Mouse (Mus musculus) C2C12 (cell line): ENCODE data around the gene Vmn1r59. TPM values are rescaled to one million over a fixed set of nuclear protein-coding genes. Genes with fewer than 3 reads are reported as not detected.
"Not testable (repeated sequence)": the region's sequence is repeated elsewhere in the genome, so short reads cannot be mapped to it uniquely, and the experiment has no call there.

ENCODE experiments used
- H3K27me3 ChIP-seq: one replicate; pipeline ENCODE4 v1.6.1; 2011; ENCODE audit not compliant: control insufficient read depth, insufficient read depth, insufficient read length
- H3K36me3 ChIP-seq: one replicate; pipeline ENCODE4 v1.6.1; 2011; ENCODE audit not compliant: control insufficient read depth, insufficient read depth
- H3K4me3 ChIP-seq: one replicate; pipeline ENCODE4 v1.5.1; 2011; ENCODE audit warnings: mild to moderate bottlenecking, control low read depth; ENCODE audit not compliant: poor library complexity, insufficient read depth, severe bottlenecking
- H3K79me2 ChIP-seq: one replicate; pipeline ENCODE4 v1.6.1; 2011; ENCODE audit not compliant: control insufficient read depth, insufficient read depth
- H3K79me3 ChIP-seq: one replicate; pipeline ENCODE4 v1.6.1; 2011; ENCODE audit warnings: low read depth, control low read depth
- H3ac ChIP-seq: one replicate; pipeline ENCODE3; 2011; ENCODE audit warnings: low read depth; ENCODE audit not compliant: control insufficient read depth, insufficient read length
- CEBPB ChIP-seq: IDR thresholded peaks from one replicate; pipeline ENCODE4 v1.6.1; 2011; ENCODE audit warnings: low read depth, mild to moderate bottlenecking, control low read depth, moderate library complexity
- CTCF ChIP-seq: IDR thresholded peaks from one replicate; pipeline ENCODE4 v1.5.1; 2011; ENCODE audit not compliant: control insufficient read depth, insufficient read depth, insufficient read length
- FOSL1 ChIP-seq: IDR thresholded peaks from one replicate; pipeline ENCODE4 v1.8.0; 2011; ENCODE audit warnings: mild to moderate bottlenecking, low read length; ENCODE audit not compliant: poor library complexity, insufficient read depth, severe bottlenecking
- MAX ChIP-seq: IDR thresholded peaks from one replicate; pipeline ENCODE4 v1.6.1; 2011; ENCODE audit warnings: mild to moderate bottlenecking, control low read depth
- MYOD1 ChIP-seq: IDR thresholded peaks from one replicate; pipeline ENCODE4 v1.6.1; 2011; ENCODE audit warnings: low read depth; ENCODE audit not compliant: control insufficient read depth, insufficient read length
- MYOG ChIP-seq: IDR thresholded peaks from one replicate; pipeline ENCODE4 v1.6.1; 2011; ENCODE audit not compliant: control insufficient read depth, insufficient read length; ENCODE audit errors: extremely low read depth
- long read RNA-seq, 2 experiments: library from polyadenylated mRNA; unstranded; transcript quantifications; one replicate each; pipeline ENCODE4 v2.0.0; 2019 to 2020
- polyA plus RNA-seq: library from polyadenylated mRNA; unstranded; fragments of >200 nt; fragmentation: generic; extraction: Trizol; gene quantifications from one replicate; pipeline ENCODE4 v1.2.1, GENCODE M21; 2012; ENCODE audit warnings: missing spikeins

Gene Vmn1r59
- not detected for polyA plus RNA-seq
- long read RNA-seq, experiment 1: 0 reads
- long read RNA-seq, experiment 2: 0 reads

DNA sequence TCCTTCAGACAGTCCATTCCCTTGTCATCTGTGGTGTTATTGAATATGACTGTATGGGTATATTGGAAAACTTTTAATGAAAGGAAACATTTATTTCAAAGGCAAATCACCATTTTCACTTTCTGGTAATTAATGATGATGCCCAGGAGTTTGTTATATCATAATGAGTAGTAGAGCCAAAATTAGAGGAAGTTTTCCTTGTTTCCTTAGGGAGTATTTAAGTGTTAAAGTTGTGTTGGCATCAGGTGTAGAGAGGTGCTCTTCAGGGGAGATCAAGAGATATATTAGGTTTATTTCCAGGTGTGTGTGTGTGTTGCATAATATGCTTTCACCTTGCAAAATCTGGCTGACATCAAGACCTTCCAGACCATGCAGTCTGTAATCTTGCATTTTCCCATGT lies at the start of gene Vmn1r59:
TSS of gene Vmn1r59 (minus strand) at position 101 of the 400 bp plus-strand sequence.
- Histone ChIP-seq H3K4me3 (no peak within 1 kb of the TSS), H3K27me3 (no peaks in the 10 kb centered on the region), H3ac (no peak within 1 kb of the TSS), H3K36me3 (no peaks in the 10 kb centered on the region), H3K79me3 (no peaks in the 10 kb centered on the region), H3K79me2 (no peaks in the 10 kb centered on the region)
- TF ChIP-seq CEBPB (no peak), CTCF (no peak), FOSL1 (no peak)

DNA sequence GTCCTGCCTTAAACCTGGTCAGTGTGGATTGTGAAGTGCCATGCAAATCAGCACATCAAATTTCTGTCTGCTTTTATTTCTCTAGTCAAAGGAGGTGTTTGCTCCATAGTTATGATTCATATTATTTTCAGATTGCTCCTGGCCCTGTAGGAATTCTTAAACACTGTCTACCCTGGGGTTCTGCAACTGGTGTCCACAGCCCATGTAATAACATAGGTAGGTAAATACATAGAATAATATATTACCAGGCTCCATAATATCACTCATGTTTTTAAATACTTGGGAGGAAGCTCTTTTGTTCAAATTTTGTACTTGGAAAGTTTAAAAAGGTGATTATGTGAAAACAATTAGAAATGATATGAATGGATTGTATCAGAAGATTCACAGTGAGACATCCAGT lies 37.3 kb upstream of the Vmn1r59 start, which contains the start of gene Vmn2r28:
TSS of gene Vmn2r28 (minus strand) at position 101 of the 400 bp plus-strand sequence.
- H3K27me3 ChIP-seq, H3K36me3 ChIP-seq, H3K79me2 ChIP-seq, H3K79me3 ChIP-seq, H3K4me3 ChIP-seq, H3ac ChIP-seq: not testable (repeated sequence)

DNA sequence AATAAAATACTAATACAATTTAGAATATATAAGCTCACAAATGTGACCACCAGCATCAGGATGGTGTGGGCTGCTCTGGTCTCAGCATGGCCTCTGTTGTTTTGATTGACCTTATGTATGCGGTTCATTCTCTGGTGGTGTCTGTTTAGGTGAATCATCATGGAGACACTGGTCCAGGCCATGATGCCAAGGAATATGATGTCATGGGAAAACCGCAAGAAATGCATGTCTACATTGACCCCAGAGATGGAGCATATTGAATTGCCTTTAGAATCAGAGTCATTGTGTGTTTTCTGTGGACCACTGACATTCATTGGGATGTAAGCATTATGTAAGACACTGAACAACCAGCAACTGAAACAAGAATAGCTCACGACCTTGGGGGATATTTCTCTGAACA lies 2.6 kb downstream of the Vmn1r59 start:
- not testable (repeated sequence) for H3K27me3 ChIP-seq, H3K4me3 ChIP-seq, H3K79me3 ChIP-seq, H3K36me3 ChIP-seq, H3ac ChIP-seq, H3K79me2 ChIP-seq

DNA sequence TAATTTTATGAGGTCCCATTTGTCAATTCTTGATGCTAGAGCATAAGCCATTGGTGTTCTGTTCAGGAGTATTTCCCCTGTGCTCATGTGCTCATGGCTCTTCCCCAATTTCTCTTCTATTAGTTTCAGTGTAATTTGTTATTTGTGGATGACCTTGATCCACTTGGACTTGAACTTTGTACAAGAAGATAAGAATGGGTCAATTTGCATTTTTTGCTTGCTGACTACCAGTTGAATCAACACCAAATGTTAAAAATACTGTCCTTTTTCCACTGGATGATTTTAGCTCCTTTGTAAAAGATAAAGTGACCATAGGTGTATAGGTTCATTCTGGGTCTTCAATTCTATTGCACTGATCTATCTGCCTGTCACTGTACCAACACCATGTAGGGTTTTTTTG lies 7.9 kb downstream of the Vmn1r59 start:
- Histone ChIP-seq H3K79me2 (no peaks in the 10 kb centered on the region), H3K36me3 (no peaks in the 10 kb centered on the region)
- TF ChIP-seq FOSL1: no peak
- TF ChIP-seq CEBPB: no peak
- TF ChIP-seq MAX: no peak
- TF ChIP-seq MYOG: no peak
- TF ChIP-seq CTCF: no peak

DNA sequence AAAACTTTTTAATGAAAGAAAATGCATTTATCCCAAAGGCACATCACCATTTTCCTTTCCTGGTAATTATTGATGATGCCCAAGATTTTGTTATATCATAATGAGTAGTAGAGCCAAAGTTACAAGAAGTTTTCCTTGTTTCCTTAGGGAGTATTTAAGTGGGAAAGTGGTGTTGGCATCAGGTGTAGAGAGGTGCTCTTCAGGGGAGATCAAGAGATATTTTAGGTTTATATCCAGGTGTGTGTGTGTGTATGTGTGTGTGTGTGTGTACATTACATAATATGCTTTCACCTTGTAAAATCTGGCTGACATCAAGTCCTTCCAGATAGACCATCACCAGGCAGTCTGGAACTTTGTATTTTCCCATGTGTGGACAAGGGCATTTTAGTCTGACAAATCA lies 43.3 kb downstream of the Vmn1r59 start, which contains the start of gene Vmn1r58:
TSS of gene Vmn1r58 (minus strand) at position 101 of the 400 bp plus-strand sequence.
- not testable (repeated sequence) for H3ac ChIP-seq, H3K79me2 ChIP-seq, H3K36me3 ChIP-seq, H3K4me3 ChIP-seq, H3K27me3 ChIP-seq, H3K79me3 ChIP-seq

More for the DNA sequence above, 7.9 kb downstream of the Vmn1r59 start:
- no peaks in the 10 kb centered on the region for H3K79me3 ChIP-seq
- H3ac ChIP-seq: no peak overlapping the region
- no peaks in the 10 kb centered on the region for H3K27me3 ChIP-seq
- no peak overlapping the region for H3K4me3 ChIP-seq

DNA sequence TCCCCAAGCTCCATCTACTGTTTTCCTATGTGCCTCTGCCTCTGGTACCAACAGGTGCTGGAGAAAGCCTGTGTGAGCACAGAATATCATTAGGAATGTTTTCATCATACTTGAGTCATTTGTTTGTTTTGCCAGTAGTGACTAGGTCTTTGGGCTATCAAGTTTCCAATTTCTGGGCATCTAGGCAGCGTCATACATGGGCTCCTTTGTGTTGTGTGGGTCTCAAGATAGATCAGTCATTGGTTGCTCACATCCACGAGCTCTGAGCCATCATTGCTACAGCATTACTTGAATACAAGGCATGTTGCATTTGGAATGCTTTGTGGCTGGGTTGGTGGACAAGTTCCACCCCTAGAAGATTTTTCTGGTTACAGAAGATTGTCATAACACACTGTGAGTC lies 50.4 kb downstream of the Vmn1r59 start:
- H3K4me3 ChIP-seq: no peak overlapping the region
- H3K79me3 ChIP-seq: no peaks in the 10 kb centered on the region
- no peak overlapping the region for H3ac ChIP-seq
- H3K79me2 ChIP-seq: no peaks in the 10 kb centered on the region
- peak; percentile 84 for TF ChIP-seq MYOD1
- TF ChIP-seq CEBPB: peak; percentile 36
- TF ChIP-seq FOSL1: peak; percentile 81
- TF ChIP-seq MAX: no peak
- no peaks in the 10 kb centered on the region for H3K27me3 ChIP-seq
- H3K36me3 ChIP-seq: no peaks in the 10 kb centered on the region

Other genes with a start within 250 kb of the Vmn1r59 start
- gene Vmn1r57, start 238.3 kb downstream of the Vmn1r59 start, polyA plus RNA-seq: not detected
- gene Gm5065, start 106.2 kb downstream of the Vmn1r59 start, polyA plus RNA-seq: not detected
- gene Nlrp2, start 105.7 kb downstream of the Vmn1r59 start, polyA plus RNA-seq: not detected
- gene Vmn1r58, start 43.4 kb downstream of the Vmn1r59 start, polyA plus RNA-seq: not detected
- gene Vmn2r28, start 37.2 kb upstream of the Vmn1r59 start, polyA plus RNA-seq: not detected
- not detected for gene Vmn1r60, start 90.5 kb upstream of the Vmn1r59 start, polyA plus RNA-seq
- not detected for gene Vmn1r61, start 156.5 kb upstream of the Vmn1r59 start, polyA plus RNA-seq
- not detected for gene Vmn1r62, start 216.9 kb upstream of the Vmn1r59 start, polyA plus RNA-seq